Mouse (Mus musculus) adipocyte (in vitro differentiated cells): Measurements from ENCODE around the gene Prpf6.

Experiments used
- DNase-seq: peaks from one replicate; pipeline ENCODE4 v3.0.0-alpha.2; 2016; ENCODE audit warnings: low spot score

The Prpf6 gene

GRCm38 (mm10) chr2:181689466-181690160 lies 97.9 kb downstream of the Prpf6 start:
- no peak for DNase-seq

- no peak for DNase-seq
Measured at GRCm38 (mm10) chr2:181691083-181691482, 99.4 kb downstream of the Prpf6 start.

GRCm38 (mm10) chr2:181691571-181691970 lies 99.9 kb downstream of the Prpf6 start:
- no peak for DNase-seq

- no peak for DNase-seq
Measured at GRCm38 (mm10) chr2:181692304-181692703, 100.6 kb downstream of the Prpf6 start.

- DNase-seq, result peak; percentile 84
Measured at GRCm38 (mm10) chr2:181693339-181694280, 101.9 kb downstream of the Prpf6 start, which contains the start of gene Rgs19. Gene Rgs19, minus strand, starts transcription at chr2:181693977.

GRCm38 (mm10) chr2:181694581-181694980 lies 102.9 kb downstream of the Prpf6 start:
- DNase-seq, result no peak

- peak; percentile 52 for DNase-seq
Measured at GRCm38 (mm10) chr2:181695776-181696175, 104.1 kb downstream of the Prpf6 start.

- DNase-seq, result no peak
Measured at GRCm38 (mm10) chr2:181696801-181697420, 105.2 kb downstream of the Prpf6 start.

- DNase-seq, result no peak
Measured at GRCm38 (mm10) chr2:181698241-181698640, 106.6 kb downstream of the Prpf6 start, which contains the start of gene Lkaaear1. Gene Lkaaear1, minus strand, starts transcription at chr2:181698442.
